Mouse (Mus musculus) small intestine, adult 2 months (tissue): Measurements from ENCODE around the gene Olfm3. TPM values are rescaled to one million over a fixed set of nuclear protein-coding genes. Genes with fewer than 3 reads are reported as not detected.

Experiments
- H3K27ac ChIP-seq: fragments of 200-500 bp; 2 replicates; pipeline ENCODE4 v1.5.1; 2012; ENCODE audit warnings: low read depth, low read length, control low read depth, inconsistent platforms; ENCODE audit not compliant: insufficient read depth
- H3K27me3 ChIP-seq: fragments of 200-500 bp; 2 replicates; pipeline ENCODE4 v1.6.1; 2012; ENCODE audit warnings: mild to moderate bottlenecking, moderate library complexity, low read length, inconsistent platforms; ENCODE audit not compliant: control insufficient read depth, insufficient read depth
- H3K36me3 ChIP-seq: fragments of 200-500 bp; 2 replicates; pipeline ENCODE4 v1.6.1; 2012; ENCODE audit warnings: mild to moderate bottlenecking, low read length, control low read depth, inconsistent platforms; ENCODE audit not compliant: control insufficient read depth, insufficient read depth
- H3K4me1 ChIP-seq: fragments of 200-500 bp; 2 replicates; pipeline ENCODE4 v1.6.1; 2012; ENCODE audit warnings: low read length, inconsistent platforms, mixed read lengths; ENCODE audit not compliant: control insufficient read depth, insufficient read depth, insufficient read length
- H3K4me3 ChIP-seq: fragments of 200-500 bp; 2 replicates; pipeline ENCODE4 v1.5.1; 2012; ENCODE audit warnings: low read depth, mild to moderate bottlenecking, control low read depth, inconsistent platforms, low read length, moderate library complexity
- CTCF ChIP-seq: fragments of 200-500 bp; IDR thresholded peaks from 2 replicates; pipeline ENCODE4 v1.5.1; 2012; ENCODE audit warnings: low read depth, mild to moderate bottlenecking, control low read depth, inconsistent platforms, low read length, moderate library complexity, mixed read lengths; ENCODE audit not compliant: insufficient replicate concordance, insufficient read length; ENCODE audit errors: extremely low read depth
- POLR2A ChIP-seq: fragments of 200-500 bp; IDR thresholded peaks from 2 replicates; pipeline ENCODE4 v1.6.1; 2012; ENCODE audit warnings: low read depth, mild to moderate bottlenecking, control low read depth, inconsistent platforms, low read length, moderate library complexity
- WGBS: fragments of 180-500 bp; shearing (Covaris S2); methylation state at CpG from one replicate; pipeline ENCODE4 v1.1.7; 2018; 5-methylcytosine and 5-hydroxymethylcytosine counted together
- polyA plus RNA-seq: library from polyadenylated mRNA; depleted of rRNA; stranded (reverse); fragments of >200 nt; gene quantifications from 2 replicates; pipeline ENCODE4 v1.2.3, GENCODE M21; 2012

The Olfm3 gene
- polyA plus RNA-seq, 1 experiment, result not detected

DNA sequence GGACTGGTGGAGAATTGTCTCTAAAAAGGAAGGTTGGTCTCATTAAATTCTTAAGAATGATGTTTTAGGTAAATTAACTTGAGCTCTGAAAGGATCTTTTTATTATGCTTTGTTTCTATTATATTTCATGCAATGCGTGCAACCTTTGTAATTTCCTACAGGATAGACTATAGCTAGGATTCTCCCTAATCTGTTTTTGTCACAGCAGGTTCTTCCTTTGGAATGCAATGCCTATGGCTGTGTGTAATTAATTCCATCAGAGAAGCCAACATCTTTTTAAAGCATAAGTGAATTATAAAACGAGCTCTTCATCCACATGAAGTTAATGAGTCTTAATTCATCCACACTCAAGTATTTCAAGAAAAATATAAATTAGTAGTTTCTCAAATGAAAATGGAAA lies 177.5 kb downstream of the Olfm3 start:
- WGBS, result 76% methylated on average over 2 of the region's 2 CpGs
- no peaks in the 10 kb centered on the region for H3K27me3 ChIP-seq
- TF ChIP-seq CTCF, result no peak
- no peak for TF ChIP-seq POLR2A
- H3K4me3 ChIP-seq, result no peak overlapping the region
- H3K27ac ChIP-seq, result no peak overlapping the region
- H3K4me1 ChIP-seq, result no peaks in the 10 kb centered on the region
- H3K36me3 ChIP-seq, result no peaks in the 10 kb centered on the region

DNA sequence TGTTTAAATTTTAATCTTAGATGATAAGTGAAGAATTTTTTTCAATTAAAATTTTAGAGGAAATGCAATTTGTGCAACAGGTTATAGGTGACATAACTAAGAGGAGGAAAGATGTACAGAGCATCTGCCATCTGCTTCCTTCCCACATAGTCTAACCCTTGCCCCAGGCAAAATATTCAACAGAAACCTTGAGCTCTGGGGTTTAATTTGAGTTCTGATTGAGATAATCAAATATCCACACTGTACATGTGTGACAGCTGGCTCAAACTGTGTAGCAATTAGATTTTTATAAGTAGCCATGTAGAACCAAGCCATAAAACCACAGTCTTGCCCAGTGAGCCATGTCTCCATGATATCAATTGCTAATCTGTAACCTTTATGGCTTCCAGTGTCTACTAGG lies 179.1 kb downstream of the Olfm3 start:
- Histone ChIP-seq H3K27me3 (no peaks in the 10 kb centered on the region), H3K4me3 (no peak overlapping the region), H3K36me3 (no peaks in the 10 kb centered on the region), H3K27ac (no peak overlapping the region), H3K4me1 (no peaks in the 10 kb centered on the region)
- TF ChIP-seq CTCF (no peak), POLR2A (no peak)

DNA sequence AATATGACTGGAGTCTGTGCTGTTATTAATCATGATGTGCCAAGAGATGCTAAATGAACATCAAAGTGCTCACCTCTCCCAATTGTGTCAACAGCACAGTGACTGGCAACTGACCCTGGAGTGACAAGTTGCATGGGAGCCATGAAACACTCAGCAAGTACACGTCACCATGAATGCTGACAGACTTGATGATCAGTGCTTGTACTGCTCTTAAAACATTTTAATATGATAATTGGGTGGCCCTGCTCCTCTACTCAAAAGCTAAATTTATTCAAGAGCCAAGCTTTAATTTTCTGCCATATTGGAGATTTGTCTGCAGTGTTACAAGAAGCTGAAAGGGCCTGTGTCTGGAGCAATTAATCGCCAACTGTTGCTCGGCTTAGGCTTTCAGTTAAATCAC lies 184.4 kb downstream of the Olfm3 start:
- 87% methylated on average over 3 of the region's 3 CpGs for WGBS
- Histone ChIP-seq H3K4me1 (no peaks in the 10 kb centered on the region), H3K4me3 (no peak overlapping the region), H3K36me3 (no peaks in the 10 kb centered on the region), H3K27me3 (no peaks in the 10 kb centered on the region), H3K27ac (no peak overlapping the region)
- no peak for TF ChIP-seq CTCF

DNA sequence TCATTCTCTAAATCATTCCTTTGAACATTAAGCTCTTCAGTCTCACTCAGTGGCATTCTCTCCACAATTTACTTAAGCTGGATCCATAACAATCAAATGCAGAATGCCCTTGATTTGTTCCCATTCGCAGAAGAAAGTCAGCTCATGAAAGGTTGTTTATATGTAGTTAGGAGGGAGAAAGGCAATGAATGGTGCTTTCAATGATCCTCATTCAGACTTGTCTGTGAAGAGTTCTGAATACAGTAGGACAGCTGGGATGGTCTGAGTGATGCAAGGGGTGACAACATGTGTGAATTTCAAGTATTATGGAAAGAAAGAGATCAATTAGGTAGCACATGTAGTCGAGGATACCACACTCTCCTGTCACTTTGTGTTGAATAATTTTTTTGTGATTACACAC lies 186.8 kb downstream of the Olfm3 start:
- no peaks in the 10 kb centered on the region for H3K36me3 ChIP-seq
- H3K27ac ChIP-seq, result no peak overlapping the region
- TF ChIP-seq CTCF, result no peak
- TF ChIP-seq POLR2A, result no peak
- no peak overlapping the region for H3K4me3 ChIP-seq
- no peaks in the 10 kb centered on the region for H3K4me1 ChIP-seq
- 46% methylated on average over 2 of the region's 2 CpGs for WGBS
- no peaks in the 10 kb centered on the region for H3K27me3 ChIP-seq

DNA sequence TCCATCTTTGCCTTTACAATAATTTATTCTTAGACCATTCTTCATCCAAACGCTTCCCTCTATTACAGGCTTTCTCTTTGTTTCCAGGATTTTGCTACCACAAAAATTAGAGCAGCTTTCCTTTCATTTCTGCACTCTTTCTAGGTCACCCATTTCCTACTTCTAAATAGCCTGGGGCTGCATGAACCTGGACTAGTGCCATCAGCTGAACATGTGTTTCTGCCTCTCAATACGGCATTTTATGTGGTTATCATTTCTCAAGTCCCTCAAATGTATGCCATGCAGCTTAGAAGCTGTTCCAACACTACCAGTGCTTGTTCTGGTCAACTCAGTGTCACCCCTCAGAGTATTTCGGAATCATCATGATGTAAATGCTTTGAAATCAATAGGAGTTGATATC lies 191.6 kb downstream of the Olfm3 start:
- H3K27me3 ChIP-seq, result no peaks in the 10 kb centered on the region
- no peak overlapping the region for H3K27ac ChIP-seq
- no peaks in the 10 kb centered on the region for H3K36me3 ChIP-seq
- TF ChIP-seq CTCF (no peak), POLR2A (no peak)
- H3K4me1 ChIP-seq, result no peaks in the 10 kb centered on the region
- 50% methylated on average over 3 of the region's 3 CpGs for WGBS
- no peak overlapping the region for H3K4me3 ChIP-seq

DNA sequence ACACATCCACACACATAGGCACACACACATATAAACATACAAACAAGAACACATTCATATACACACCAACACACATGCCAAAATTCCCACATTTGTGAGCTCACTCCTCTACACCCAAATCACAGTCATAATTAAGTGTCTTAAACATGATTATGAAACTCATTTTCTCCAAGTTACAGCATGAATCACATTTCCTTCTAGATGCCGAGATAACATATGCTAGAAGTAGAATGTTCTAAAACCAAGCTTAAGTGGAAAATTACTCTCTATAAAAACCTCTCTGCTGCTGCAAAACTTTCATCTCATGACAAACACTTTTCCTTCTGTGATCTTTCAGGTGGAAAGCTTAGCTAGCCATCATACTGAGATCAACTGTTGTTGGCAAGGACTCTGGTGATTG lies 195.7 kb downstream of the Olfm3 start:
- H3K4me3 ChIP-seq, result no peak overlapping the region
- H3K27ac ChIP-seq, result no peak overlapping the region
- WGBS, result 75% methylated on average over 1 of the region's 1 CpGs
- H3K36me3 ChIP-seq, result no peaks in the 10 kb centered on the region
- no peaks in the 10 kb centered on the region for H3K27me3 ChIP-seq
- TF ChIP-seq CTCF (no peak), POLR2A (no peak)
- H3K4me1 ChIP-seq, result no peaks in the 10 kb centered on the region

DNA sequence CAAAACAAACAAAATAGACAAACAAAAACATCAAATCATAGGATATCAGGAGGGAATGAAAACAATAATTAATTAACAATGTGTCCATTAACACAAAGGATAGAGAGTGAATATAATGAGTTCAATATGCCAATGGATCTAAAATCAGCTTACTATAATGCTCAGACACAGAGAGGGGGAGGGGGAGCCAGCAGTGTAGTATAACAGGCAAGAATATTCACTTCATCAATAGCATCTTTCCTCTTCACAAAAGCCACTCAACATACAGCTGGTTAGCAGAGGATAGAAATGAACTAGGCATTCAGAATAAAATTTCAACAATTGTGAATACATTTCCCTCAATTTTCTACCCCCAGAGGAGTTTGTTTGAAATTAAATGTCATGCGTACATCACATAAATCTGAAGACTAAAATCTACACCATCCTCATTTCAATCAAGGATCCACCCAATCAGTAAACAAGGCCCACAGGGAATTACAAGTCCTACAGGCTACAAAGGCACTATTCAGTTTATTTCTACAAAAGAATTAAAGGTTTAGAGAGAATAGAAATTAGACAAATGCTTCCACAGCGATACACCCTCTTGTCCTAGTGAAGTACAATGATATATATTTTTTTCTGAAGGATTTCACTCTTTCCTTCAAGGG lies 200.4 kb downstream of the Olfm3 start:
- no peak overlapping the region for H3K27ac ChIP-seq
- WGBS, result 82% methylated on average over 2 of the region's 2 CpGs
- no peaks in the 10 kb centered on the region for H3K36me3 ChIP-seq
- H3K27me3 ChIP-seq, result no peaks in the 10 kb centered on the region
- H3K4me3 ChIP-seq, result no peak overlapping the region
- no peak for TF ChIP-seq CTCF
- no peak for TF ChIP-seq POLR2A
- no peaks in the 10 kb centered on the region for H3K4me1 ChIP-seq
